Mouse (Mus musculus) CH12.LX (cell line): ENCODE results near the gene Selp. TPM values are rescaled to one million over a fixed set of nuclear protein-coding genes. Genes with fewer than 3 reads are reported as not detected.

ENCODE experiments used
- DNase-seq: peaks from one replicate; pipeline ENCODE4 v3.0.0-alpha.2; 2013; ENCODE audit errors: extremely low read depth
- H3K27ac ChIP-seq: 2 replicates; pipeline ENCODE4 v1.5.1; 2012; ENCODE audit warnings: low read depth, mild to moderate bottlenecking, control low read depth, moderate library complexity; ENCODE audit not compliant: insufficient read depth
- H3K27me3 ChIP-seq: replicated peaks from 2 replicates; pipeline ENCODE3; 2012; ENCODE audit warnings: inconsistent platforms
- H3K36me3 ChIP-seq, 2 experiments: replicated peaks in 1 of 2; 2 replicates each; pipeline versions ENCODE3 to v1.6.1; 2012; ENCODE audit warnings: inconsistent platforms in 1 of 2, low read length in 1 of 2, mild to moderate bottlenecking in 1 of 2, mixed read lengths in 1 of 2, moderate library complexity in 1 of 2; ENCODE audit not compliant: control insufficient read depth in 1 of 2, insufficient read depth in 1 of 2
- H3K4me1 ChIP-seq, 2 experiments: 2 replicates each; pipeline ENCODE4 v1.6.1; 2012; ENCODE audit warnings: inconsistent platforms in 1 of 2, moderate library complexity in 1 of 2; ENCODE audit not compliant: insufficient read depth in 2 of 2, control insufficient read depth in 1 of 2
- H3K4me2 ChIP-seq: 2 replicates; pipeline ENCODE4 v1.6.1; 2012; ENCODE audit warnings: low read depth, mild to moderate bottlenecking, control low read depth; ENCODE audit not compliant: poor library complexity, insufficient read depth, severe bottlenecking
- H3K4me3 ChIP-seq, 3 experiments: fragments of 150-350 bp in 1 of 3; sonication (generic) in 1 of 3; replicated peaks in 1 of 3; 2 replicates each; pipeline versions ENCODE3 to v1.5.1; 2011 to 2012; ENCODE audit warnings: low read depth in 2 of 3, low read length in 2 of 3, mild to moderate bottlenecking in 2 of 3, moderate library complexity in 2 of 3, control low read depth in 1 of 3, improper control_type of control experiment in 1 of 3, inconsistent platforms in 1 of 3, mixed read lengths in 1 of 3; ENCODE audit not compliant: poor library complexity in 1 of 3
- H3K79me2 ChIP-seq: replicated peaks from 2 replicates; pipeline ENCODE4 v1.6.1; 2012; ENCODE audit warnings: mild to moderate bottlenecking, moderate library complexity; ENCODE audit not compliant: control insufficient read depth, poor library complexity, insufficient read depth, severe bottlenecking; ENCODE audit errors: extremely low read depth
- H3K9ac ChIP-seq: 2 replicates; pipeline ENCODE4 v1.6.1; 2012; ENCODE audit warnings: low read depth, mild to moderate bottlenecking, control low read depth, moderate library complexity; ENCODE audit not compliant: insufficient read depth
- H3K9me3 ChIP-seq: replicated peaks from 2 replicates; pipeline ENCODE3; 2012; ENCODE audit warnings: low read length, inconsistent platforms, mixed read lengths
- CHD2 ChIP-seq: IDR thresholded peaks from 2 replicates; pipeline ENCODE4 v1.6.1; 2011; ENCODE audit warnings: low read length, improper control_type of control experiment
- CTCF ChIP-seq, 2 experiments: IDR thresholded peaks in 1 of 2; conservative IDR thresholded peaks in 1 of 2; 2 replicates each; pipeline ENCODE4 v1.5.1; 2011 to 2012; ENCODE audit warnings: low read depth in 2 of 2, low read length in 2 of 2, improper control_type of control experiment in 1 of 2, inconsistent platforms in 1 of 2, mild to moderate bottlenecking in 1 of 2, moderate library complexity in 1 of 2
- E2F4 ChIP-seq: IDR thresholded peaks from 2 replicates; pipeline ENCODE4 v1.6.1; 2011; ENCODE audit warnings: low read depth, low read length, improper control_type of control experiment; ENCODE audit not compliant: insufficient replicate concordance
- ELF1 ChIP-seq: IDR thresholded peaks from 2 replicates; pipeline ENCODE4 v1.6.1; 2014; ENCODE audit warnings: low read depth, mild to moderate bottlenecking, inconsistent platforms, low read length, improper control_type of control experiment
- MAFK ChIP-seq: IDR thresholded peaks from 2 replicates; pipeline ENCODE4 v1.6.1; 2011; ENCODE audit warnings: low read length, improper control_type of control experiment; ENCODE audit not compliant: insufficient replicate concordance
- MAX ChIP-seq: IDR thresholded peaks from 2 replicates; pipeline ENCODE4 v1.6.1; 2011; ENCODE audit warnings: low read length, improper control_type of control experiment
- MAZ ChIP-seq: IDR thresholded peaks from 2 replicates; pipeline ENCODE4 v1.6.1; 2012; ENCODE audit warnings: low read depth, mild to moderate bottlenecking, inconsistent platforms, low read length, improper control_type of control experiment, moderate library complexity
- MEF2A ChIP-seq: IDR thresholded peaks from 2 replicates; pipeline ENCODE4 v1.6.1; 2014; ENCODE audit warnings: low read depth, mild to moderate bottlenecking, inconsistent platforms, low read length, improper control_type of control experiment, borderline replicate concordance
- NELFE ChIP-seq: IDR thresholded peaks from 2 replicates; pipeline ENCODE4 v1.6.1; 2011; ENCODE audit warnings: low read depth, low read length, improper control_type of control experiment
- PAX5 ChIP-seq: IDR thresholded peaks from 2 replicates; pipeline ENCODE4 v1.6.1; 2012; ENCODE audit warnings: low read length, inconsistent platforms, mixed read lengths
- RAD21 ChIP-seq: IDR thresholded peaks from 2 replicates; pipeline ENCODE4 v1.6.1; 2011; ENCODE audit warnings: low read depth, mild to moderate bottlenecking, low read length, improper control_type of control experiment, moderate library complexity
- TCF12 ChIP-seq: IDR thresholded peaks from 2 replicates; pipeline ENCODE4 v1.6.1; 2014; ENCODE audit warnings: low read depth, mild to moderate bottlenecking, inconsistent platforms, low read length, improper control_type of control experiment
- USF1 ChIP-seq: IDR thresholded peaks from 2 replicates; pipeline ENCODE4 v1.6.1; 2014; ENCODE audit warnings: low read depth, mild to moderate bottlenecking, inconsistent platforms, low read length, improper control_type of control experiment
- USF2 ChIP-seq: conservative IDR thresholded peaks from 2 replicates; pipeline ENCODE4 v1.6.1; 2011; ENCODE audit warnings: low read depth, low read length, improper control_type of control experiment
- ZKSCAN1 ChIP-seq: IDR thresholded peaks from 2 replicates; pipeline ENCODE4 v1.6.1; 2012; ENCODE audit warnings: low read depth, inconsistent platforms, low read length, improper control_type of control experiment, borderline replicate concordance
- ZNF384 ChIP-seq: IDR thresholded peaks from 2 replicates; pipeline ENCODE4 v1.6.1; 2012; ENCODE audit warnings: low read depth, low read length, improper control_type of control experiment, inconsistent platforms
- dilution Hi-C: fragments of 300-500 bp; cut with MboI; formaldehyde crosslinking; loops from 2 replicates; pipeline ENCODE4 v1.14.3; 2020; ENCODE audit warnings: low sequenced_read_pairs; ENCODE audit not compliant: extremely low pct_unique_long_range_greater_than_20kb, extremely low pct_ligation_motif_present
- in situ Hi-C: fragments of 300-500 bp; cut with MboI; formaldehyde crosslinking; loops from 3 replicates; pipeline ENCODE4 v1.14.3; 2019; ENCODE audit warnings: low sequenced_read_pairs, low pct_ligation_motif_present, low pct_unique_long_range_greater_than_20kb, mixed read lengths
- polyA plus RNA-seq: library from polyadenylated mRNA; unstranded; fragments of >175 nt; gene quantifications from 2 replicates; pipeline ENCODE4 v1.2.1, GENCODE M21; 2012; ENCODE audit warnings: low read depth; ENCODE audit not compliant: insufficient read length
- total RNA-seq, 2 experiments: library from RNA; depleted of rRNA; stranded (reverse); fragments of 300-350 nt in 1 of 2; fragments of >200 nt in 1 of 2; gene quantifications; 2 replicates each; pipeline ENCODE4 v1.2.3; 2012 to 2014

The Selp gene
- total and polyA plus RNA-seq, 3 experiments, result 0.21 to 0.43 TPM; not detected in 1

GRCm38 (mm10) chr1:164170434-164170833 lies 55.4 kb downstream of the Selp start:
- Histone ChIP-seq H3K9ac (no peak overlapping the region), H3K9me3 (no peaks in the 10 kb centered on the region), H3K27me3 (no peaks in the 10 kb centered on the region), H3K4me2 (no peak overlapping the region)
- TF ChIP-seq MAFK, result no peak
- no peak for TF ChIP-seq PAX5
- TF ChIP-seq ZKSCAN1, result no peak
- TF ChIP-seq MAX, result no peak
- TF ChIP-seq, all 38 proteins: peak for 0
- no peaks in the 10 kb centered on the region for H3K4me1 ChIP-seq
- no peak overlapping the region for H3K27ac ChIP-seq
- dilution Hi-C loops (no loop called here), in situ Hi-C loops (no loop called here)
- no peak overlapping the region for H3K4me3 ChIP-seq
- H3K79me2 ChIP-seq, result no peaks in the 10 kb centered on the region
- H3K36me3 ChIP-seq, result no peaks in the 10 kb centered on the region
- DNase-seq, result no peak

GRCm38 (mm10) chr1:164173145-164173544 lies 58.1 kb downstream of the Selp start:
- TF ChIP-seq CHD2, result no peak
- no peak for TF ChIP-seq ELF1
- no peak for TF ChIP-seq CTCF (conservative IDR thresholded peaks at IDR 0.05 in 1 of 2, IDR thresholded peaks at IDR 0.05 in 1 of 2; ENCODE audit: low read depth in 2 of 2, low read length in 2 of 2)
- no peak for TF ChIP-seq E2F4
- TF ChIP-seq MEF2A, result no peak
- no peak for TF ChIP-seq USF1
- no peak for TF ChIP-seq TCF12
- no peak for TF ChIP-seq MAFK
- no peak for TF ChIP-seq RAD21
- TF ChIP-seq USF2, result no peak
- no peak for TF ChIP-seq MAZ
- TF ChIP-seq ZNF384, result no peak
- TF ChIP-seq NELFE, result no peak
- no peaks in the 10 kb centered on the region for H3K36me3 ChIP-seq
- dilution Hi-C loops (no loop called here), in situ Hi-C loops (no loop called here)
- DNase-seq, result no peak
- no peak overlapping the region for H3K4me3 ChIP-seq
- no peak overlapping the region for H3K4me2 ChIP-seq
- no peak overlapping the region for H3K27ac ChIP-seq
- H3K79me2 ChIP-seq, result no peaks in the 10 kb centered on the region
- H3K4me1 ChIP-seq, result no peaks in the 10 kb centered on the region
- no peaks in the 10 kb centered on the region for H3K9me3 ChIP-seq
- no peak overlapping the region for H3K9ac ChIP-seq
- no peaks in the 10 kb centered on the region for H3K27me3 ChIP-seq
